Mouse (Mus musculus) ES-E14 (cell line): ENCODE data around the gene Hmx1.

ENCODE experiments used
- CHD2 ChIP-seq: IDR thresholded peaks from 2 replicates; pipeline ENCODE4 v1.6.1; 2014; ENCODE audit warnings: mild to moderate bottlenecking, low read depth, low read length, inconsistent platforms
- ZC3H11A ChIP-seq: IDR thresholded peaks from 2 replicates; pipeline ENCODE4 v1.6.1; 2012; ENCODE audit warnings: low read depth, mild to moderate bottlenecking, inconsistent platforms, low read length, borderline replicate concordance

- TF ChIP-seq CHD2 (no peak), ZC3H11A (no peak)
Measured at GRCm38 (mm10) chr5:35392334-35392695, 3.4 kb downstream of the Hmx1 start.
